Mouse (Mus musculus): ENCODE measurements around the gene Atf1.
"Not testable (repeated sequence)": the region's sequence is repeated elsewhere in the genome, so short reads cannot be mapped to it uniquely, and the experiment has no call there.

Gene Atf1

GRCm38 (mm10) chr15:100304019-100304991 lies 76.7 kb downstream of the Atf1 start, which contains the start of gene Mettl7a1:
Gene Mettl7a1 (plus strand): TSS chr15:100304140.
- CTCF ChIA-PET = no interaction called here

GRCm38 (mm10) chr15:100306201-100306600 lies 78.6 kb downstream of the Atf1 start:
- CTCF ChIA-PET = interaction anchor here (0.6 kb wide), 1 partner anchor 190 kb away, joined by 5 read pairs; no protein-coding TSS in a partner anchor

- CTCF ChIA-PET = not testable (repeated sequence)
These were observed 79.9 kb downstream of the Atf1 start for GRCm38 (mm10) chr15:100307438-100308096.

All from spleen, embryonic (tissue).